8 mouse cellular contexts compared by ENCODE assay signal in the genomic region with DNA sequence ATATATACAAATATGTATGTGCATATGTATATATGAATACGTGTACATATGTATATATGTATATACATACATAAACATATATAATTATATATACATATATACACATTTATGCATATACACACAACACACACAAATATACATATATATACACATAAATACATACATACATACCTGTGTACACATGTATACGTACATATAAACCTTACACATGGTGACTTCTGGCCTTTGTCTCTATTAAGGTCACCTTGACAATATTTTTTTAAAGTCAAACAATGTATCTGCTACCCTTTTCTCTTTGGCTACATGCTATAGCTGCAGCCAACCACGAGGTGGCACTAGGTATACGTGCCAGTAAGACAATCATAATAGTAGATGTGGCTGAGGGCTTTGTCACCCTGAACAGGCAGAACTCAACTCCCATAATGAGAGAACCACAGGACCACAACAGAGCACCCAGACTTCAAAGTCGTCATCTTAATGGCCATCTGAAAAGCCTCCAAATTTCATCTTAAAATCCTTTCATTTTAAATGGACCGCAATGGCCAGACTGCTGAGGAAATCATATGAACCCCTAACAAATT.
DNase-seq lines count a peak whose midpoint lies in the region; ATAC-seq and TF ChIP-seq lines count a peak whose summit lies in the region.

No protein-coding gene starts in this region.

- no peaks in the 10 kb centered on the region for H3K36me3 ChIP-seq in hindbrain, embryonic 10.5 days
- no peaks in the 10 kb centered on the region for H3K36me3 ChIP-seq in lung, embryonic 16.5 days (ENCODE audit: control insufficient read depth, insufficient read depth, low read length)

- peak overlapping the region; percentile 40 for H3K4me2 ChIP-seq in lung, embryonic 16.5 days (ENCODE audit: low read depth, low read length)

- no peak overlapping the region for H3K4me3 ChIP-seq in hindbrain, embryonic 10.5 days
- peak overlapping the region; percentile 39 for H3K4me3 ChIP-seq in lung, embryonic 16.5 days (ENCODE audit: low read length)

- TF ChIP-seq CTCF in Patski (IDR thresholded peaks at IDR 0.05): peak; percentile 90

- CTCF ChIA-PET in Patski (lab: Charles Lee): interaction anchor here (1.1 to 1.7 kb wide), 5 partner anchors 14 to 813 kb away, joined by 3 to 6 read pairs (median 3); no protein-coding TSS in a partner anchor

- peaks cover 12% of the 10 kb centered on the region for H3K27me3 ChIP-seq in Patski
- no peaks in the 10 kb centered on the region for H3K27me3 ChIP-seq in hindbrain, embryonic 10.5 days (ENCODE audit: insufficient read depth, poor library complexity, severe bottlenecking)
- H3K27me3 ChIP-seq in lung, embryonic 16.5 days (ENCODE audit: control insufficient read depth, insufficient read depth, low read depth, low read length): no peaks in the 10 kb centered on the region

- peak; percentile 20 for DNase-seq in Patski (ENCODE audit: low read depth, low spot score)
- peak; percentile 49 for DNase-seq in cerebellum, adult 8-10 months
- peak; percentile 79 for DNase-seq in forelimb bud, embryonic 11.5 days (ENCODE audit: low read depth, low spot score)
- DNase-seq in hindbrain, embryonic 10.5 days (ENCODE audit: low spot score): peak; percentile 70
- DNase-seq in layer of hippocampus, adult 8-10 months (ENCODE audit: low spot score in 2 of 2): peak; percentile 42 to 61
- peak; percentile 84 for DNase-seq in retina, embryonic 14.5 days (ENCODE audit: low spot score)
- no peak for DNase-seq in T-cell, adult 2 months (ENCODE audit: low spot score)

- in situ Hi-C loops in Patski (cut with MboI; ENCODE audit: low pct_unique_long_range_greater_than_20kb): loop anchor here (5.0 kb wide), 1 partner anchor 167 kb away; no protein-coding TSS in a partner anchor

- peaks cover 5% of the 10 kb centered on the region; the same call in 1 of the 2 replicates for H3K4me1 ChIP-seq in hindbrain, embryonic 10.5 days (replicated peaks)
- H3K4me1 ChIP-seq in lung, embryonic 16.5 days (replicated peaks; ENCODE audit: control insufficient read depth, insufficient read depth, low read length): no peaks in the 10 kb centered on the region

- no peaks in the 10 kb centered on the region for H3K9me3 ChIP-seq in hindbrain, embryonic 10.5 days
- no peaks in the 10 kb centered on the region for H3K9me3 ChIP-seq in lung, embryonic 16.5 days (ENCODE audit: control insufficient read depth, low read length)

- H3K27ac ChIP-seq in hindbrain, embryonic 10.5 days: no peak overlapping the region
- no peak overlapping the region for H3K27ac ChIP-seq in lung, embryonic 16.5 days (ENCODE audit: low read length)

- 16% methylated on average over 6 of the region's 6 CpGs for WGBS in hindbrain, embryonic 10.5 days
- 9% methylated on average over 6 of the region's 6 CpGs for WGBS in lung, embryonic 16.5 days

- POLR2A ChIA-PET in Patski (lab: Charles Lee): no interaction called here

- peak overlapping the region; percentile 1 for H3K9ac ChIP-seq in lung, embryonic 16.5 days (ENCODE audit: low read length)

- ATAC-seq in Patski: peak; percentile 88
- peak; percentile 89 for ATAC-seq in lung, embryonic 16.5 days (ENCODE audit: low read depth)
